Mouse (Mus musculus) ES-Bruce4 (cell line): ENCODE data around the gene Prl2b1.

ENCODE experiments used
- CTCF ChIP-seq: IDR thresholded peaks from one replicate; pipeline ENCODE4 v1.8.1; 2011; ENCODE audit warnings: low read depth, low read length
- EP300 ChIP-seq: IDR thresholded peaks from 2 replicates; pipeline ENCODE4 v1.6.1; 2011; ENCODE audit warnings: low read depth, low read length; ENCODE audit not compliant: insufficient read depth
- POLR2A ChIP-seq: IDR thresholded peaks from one replicate; pipeline ENCODE4 v1.8.1; 2011; ENCODE audit warnings: low read length; ENCODE audit not compliant: insufficient read depth

- no peak for TF ChIP-seq CTCF
- no peak for TF ChIP-seq POLR2A
- TF ChIP-seq EP300: no peak
Observed at GRCm38 (mm10) chr13:27334989-27335388, 55.7 kb downstream of the Prl2b1 start.
